Mouse (Mus musculus): ENCODE measurements around the gene Ncdn. TPM values are rescaled to one million over a fixed set of nuclear protein-coding genes. Genes with fewer than 3 reads are reported as not detected.

Gene Ncdn
- polyA plus RNA-seq, 1 experiment from 2014 or later: 13.4 TPM

- Histone ChIP-seq H3K4me1 (replicated peaks; ENCODE audit: control insufficient read depth, insufficient read depth) (no peaks in the 10 kb centered on the region), H3K4me3 (ENCODE audit: low read depth, low read length) (no peak overlapping the region), H3K36me3 (ENCODE audit: control insufficient read depth, insufficient read depth, low read length) (no peaks in the 10 kb centered on the region), H3K4me2 (replicated peaks; ENCODE audit: low read depth) (no peak overlapping the region), H3K9me3 (ENCODE audit: control insufficient read depth, low read length) (no peaks in the 10 kb centered on the region), H3K9ac (ENCODE audit: low read length) (no peak overlapping the region), H3K27ac (replicated peaks) (no peak overlapping the region), H3K27me3 (ENCODE audit: control insufficient read depth, insufficient read depth, low read length) (no peaks in the 10 kb centered on the region)
- TF ChIP-seq EP300 (optimal IDR thresholded peaks at IDR 0.05): no peak
- no peak for TF ChIP-seq CTCF (IDR thresholded peaks at IDR 0.05; ENCODE audit: low read depth)
- 55% methylated on average over 3 of the region's 3 CpGs for WGBS
- ATAC-seq (ENCODE audit: low FRiP score, low TSS enrichment): no peak
- no peak for DNase-seq (ENCODE audit: low spot score)
These were observed 28.6 kb upstream of the Ncdn start for GRCm38 (mm10) chr4:126781871-126782270.

GRCm38 (mm10) chr4:126779826-126780775 lies 26.9 kb upstream of the Ncdn start:
- ATAC-seq (ENCODE audit: low FRiP score, low TSS enrichment) (no peak), DNase-seq (ENCODE audit: low spot score) (no peak)
- TF ChIP-seq CTCF (IDR thresholded peaks at IDR 0.05; ENCODE audit: low read depth) (no peak), EP300 (optimal IDR thresholded peaks at IDR 0.05) (no peak)
- Histone ChIP-seq H3K4me1 (replicated peaks; ENCODE audit: control insufficient read depth, insufficient read depth) (no peaks in the 10 kb centered on the region), H3K4me2 (replicated peaks; ENCODE audit: low read depth) (no peak overlapping the region), H3K27ac (replicated peaks) (no peak overlapping the region), H3K27me3 (ENCODE audit: control insufficient read depth, insufficient read depth, low read length) (no peaks in the 10 kb centered on the region), H3K36me3 (ENCODE audit: control insufficient read depth, insufficient read depth, low read length) (no peaks in the 10 kb centered on the region), H3K9ac (ENCODE audit: low read length) (no peak overlapping the region), H3K4me3 (ENCODE audit: low read depth, low read length) (no peak overlapping the region), H3K9me3 (ENCODE audit: control insufficient read depth, low read length) (no peaks in the 10 kb centered on the region)
- 61% methylated on average over 12 of the region's 12 CpGs for WGBS

- ATAC-seq (ENCODE audit: low FRiP score, low TSS enrichment) (no peak), DNase-seq (ENCODE audit: low spot score) (no peak)
- no peaks in the 10 kb centered on the region for H3K36me3 ChIP-seq (ENCODE audit: control insufficient read depth, insufficient read depth, low read length)
- H3K4me3 ChIP-seq (ENCODE audit: low read depth, low read length): no peak overlapping the region
- 0 out of 2 replicates have a peak overlapping the region, but pooled peaks have one; percentile 2 for H3K9ac ChIP-seq (ENCODE audit: low read length)
- TF ChIP-seq EP300 (optimal IDR thresholded peaks at IDR 0.05) (no peak), CTCF (IDR thresholded peaks at IDR 0.05; ENCODE audit: low read depth) (no peak)
- WGBS: 52% methylated on average over 8 of the region's 8 CpGs
- no peak overlapping the region for H3K4me2 ChIP-seq (replicated peaks; ENCODE audit: low read depth)
- no peaks in the 10 kb centered on the region for H3K9me3 ChIP-seq (ENCODE audit: control insufficient read depth, low read length)
- no peaks in the 10 kb centered on the region for H3K4me1 ChIP-seq (replicated peaks; ENCODE audit: control insufficient read depth, insufficient read depth)
- no peaks in the 10 kb centered on the region for H3K27me3 ChIP-seq (ENCODE audit: control insufficient read depth, insufficient read depth, low read length)
- no peak overlapping the region for H3K27ac ChIP-seq (replicated peaks)
These were observed 25.9 kb upstream of the Ncdn start for GRCm38 (mm10) chr4:126779148-126779581.

GRCm38 (mm10) chr4:126775182-126775581 lies 21.9 kb upstream of the Ncdn start:
- ATAC-seq (ENCODE audit: low FRiP score, low TSS enrichment): peak; percentile 79
- Histone ChIP-seq H3K4me1 (replicated peaks; ENCODE audit: control insufficient read depth, insufficient read depth) (no peaks in the 10 kb centered on the region), H3K4me2 (replicated peaks; ENCODE audit: low read depth) (no peak overlapping the region), H3K9me3 (ENCODE audit: control insufficient read depth, low read length) (no peaks in the 10 kb centered on the region), H3K27ac (replicated peaks) (no peak overlapping the region), H3K27me3 (ENCODE audit: control insufficient read depth, insufficient read depth, low read length) (no peaks in the 10 kb centered on the region), H3K9ac (ENCODE audit: low read length) (no peak overlapping the region), H3K4me3 (ENCODE audit: low read depth, low read length) (no peak overlapping the region), H3K36me3 (ENCODE audit: control insufficient read depth, insufficient read depth, low read length) (no peaks in the 10 kb centered on the region; the same call in 1 of the 2 replicates)
- no peak for TF ChIP-seq CTCF (IDR thresholded peaks at IDR 0.05; ENCODE audit: low read depth)
- no peak for TF ChIP-seq EP300 (optimal IDR thresholded peaks at IDR 0.05)
- 25% methylated on average over 1 of the region's 1 CpGs for WGBS
- no peak for DNase-seq (ENCODE audit: low spot score)

DNA sequence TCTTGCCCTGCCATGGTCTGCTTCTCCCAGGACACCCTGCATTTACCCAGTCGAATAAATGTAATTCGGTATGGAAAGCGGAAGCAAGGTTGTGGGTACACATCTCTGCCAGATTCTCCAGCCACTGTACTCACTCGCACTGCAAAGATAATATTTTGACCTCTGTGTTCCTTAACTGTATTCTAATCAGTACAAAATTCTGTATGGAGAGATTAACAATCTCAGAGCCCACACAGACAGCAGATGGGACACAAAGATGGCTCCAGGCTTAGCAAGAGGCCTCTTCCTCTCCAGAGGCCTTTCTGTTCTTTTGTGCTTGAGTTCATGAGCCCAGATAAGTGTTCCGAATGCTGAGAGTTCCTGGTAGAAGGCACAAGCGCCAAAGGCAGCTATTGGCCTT lies 20.6 kb upstream of the Ncdn start:
- no peak for TF ChIP-seq EP300 (optimal IDR thresholded peaks at IDR 0.05)
- TF ChIP-seq CTCF (IDR thresholded peaks at IDR 0.05; ENCODE audit: low read depth): no peak
- Histone ChIP-seq H3K9me3 (ENCODE audit: control insufficient read depth, low read length) (no peaks in the 10 kb centered on the region), H3K27ac (replicated peaks) (no peak overlapping the region), H3K27me3 (ENCODE audit: control insufficient read depth, insufficient read depth, low read length) (no peaks in the 10 kb centered on the region), H3K4me2 (replicated peaks; ENCODE audit: low read depth) (no peak overlapping the region), H3K36me3 (ENCODE audit: control insufficient read depth, insufficient read depth, low read length) (no peaks in the 10 kb centered on the region; the same call in 1 of the 2 replicates), H3K4me3 (ENCODE audit: low read depth, low read length) (no peak overlapping the region), H3K9ac (ENCODE audit: low read length) (no peak overlapping the region), H3K4me1 (replicated peaks; ENCODE audit: control insufficient read depth, insufficient read depth) (no peaks in the 10 kb centered on the region)
- 91% methylated on average over 6 of the region's 6 CpGs for WGBS
- ATAC-seq (ENCODE audit: low FRiP score, low TSS enrichment): no peak
- DNase-seq (ENCODE audit: low spot score): no peak

GRCm38 (mm10) chr4:126770831-126771230 lies 17.6 kb upstream of the Ncdn start:
- no peaks in the 10 kb centered on the region for H3K27me3 ChIP-seq (ENCODE audit: control insufficient read depth, insufficient read depth, low read length)
- TF ChIP-seq CTCF (IDR thresholded peaks at IDR 0.05; ENCODE audit: low read depth) (no peak), EP300 (optimal IDR thresholded peaks at IDR 0.05) (no peak)
- no peak overlapping the region for H3K4me3 ChIP-seq (ENCODE audit: low read depth, low read length)
- DNase-seq (ENCODE audit: low spot score): no peak
- no peak overlapping the region for H3K9ac ChIP-seq (ENCODE audit: low read length)
- H3K4me2 ChIP-seq (replicated peaks; ENCODE audit: low read depth): no peak overlapping the region
- H3K27ac ChIP-seq (replicated peaks): no peak overlapping the region
- 77% methylated on average over 4 of the region's 4 CpGs for WGBS
- H3K4me1 ChIP-seq (replicated peaks; ENCODE audit: control insufficient read depth, insufficient read depth): no peaks in the 10 kb centered on the region
- no peak for ATAC-seq (ENCODE audit: low FRiP score, low TSS enrichment)
- no peaks in the 10 kb centered on the region for H3K9me3 ChIP-seq (ENCODE audit: control insufficient read depth, low read length)
- no peaks in the 10 kb centered on the region; the same call in 1 of the 2 replicates for H3K36me3 ChIP-seq (ENCODE audit: control insufficient read depth, insufficient read depth, low read length)

Data from stomach, postnatal 0 days (tissue).